ENCODE assay signal across 23 mouse cellular contexts in genomic region chr9:110315904-110316303, GRCm38 (mm10). TPM values are rescaled to one million over a fixed set of nuclear protein-coding genes. Genes with fewer than 3 reads are reported as not detected.
DNase-seq lines count a peak whose midpoint lies in the region; ATAC-seq and TF ChIP-seq lines count a peak whose summit lies in the region.
"Had no signal": no experiment of that assay in that cellular context is flagged by ENCODE, and none has a peak within 500 bp of the region (broad histone marks: within the 10 kb centered on the region; RNA-seq: fewer than 3 reads in every experiment).

No protein-coding gene starts in this region.

- TF ChIP-seq EP300 in stomach, postnatal 0 days (optimal IDR thresholded peaks at IDR 0.05) = no peak

- peak; percentile 70 for DNase-seq in heart, adult 11 months
- DNase-seq in midbrain, embryonic 11.5 days (ENCODE audit: low spot score, missing footprints) = peak; percentile 67
- no peak for DNase-seq in midbrain, embryonic 10.5 days (ENCODE audit: low spot score)
- DNase-seq in stomach, postnatal 0 days (ENCODE audit: low spot score) = peak; percentile 53
- no peak for DNase-seq in right cerebral cortex, adult 2 months (ENCODE audit: low spot score in 2 of 2)
- DNase-seq: adrenal gland, adult 8-10 months; adrenal gland, postnatal 36 days; cerebellum, adult 18-20 months; cerebellum, adult 9-10 months; cerebellum, postnatal 14 days; forebrain, postnatal 0 days; gastrocnemius, adult 2 months; gastrocnemius, postnatal 14 days; heart, adult 18-20 months; heart, postnatal 14 days; heart, postnatal 4 days had no signal

- H3K27ac ChIP-seq in heart, embryonic 12.5 days (ENCODE audit: poor library complexity, severe bottlenecking) = no peak overlapping the region
- no peak overlapping the region for H3K27ac ChIP-seq in midbrain, embryonic 11.5 days (ENCODE audit: low read depth, low read length)
- H3K27ac ChIP-seq in midbrain, embryonic 10.5 days (replicated peaks) = no peak overlapping the region
- peak overlapping the region; percentile 25; the same call in 1 of the 2 replicates for H3K27ac ChIP-seq in stomach, postnatal 0 days (replicated peaks)
- H3K27ac ChIP-seq: gastrocnemius, adult 2 months; heart, embryonic 13.5 days; hindbrain, embryonic 14.5 days; hindbrain, postnatal 0 days had no signal

- H3K4me3 ChIP-seq in heart, embryonic 12.5 days = no peak overlapping the region
- no peak overlapping the region for H3K4me3 ChIP-seq in midbrain, embryonic 11.5 days (ENCODE audit: low read depth, low read length)
- no peak overlapping the region for H3K4me3 ChIP-seq in midbrain, embryonic 10.5 days
- H3K4me3 ChIP-seq in stomach, postnatal 0 days (ENCODE audit: low read depth, low read length) = no peak overlapping the region
- H3K4me3 ChIP-seq: gastrocnemius, adult 2 months; heart, embryonic 13.5 days had no signal

- no peaks in the 10 kb centered on the region for H3K4me1 ChIP-seq in heart, embryonic 12.5 days (replicated peaks)
- no peaks in the 10 kb centered on the region for H3K4me1 ChIP-seq in midbrain, embryonic 11.5 days (ENCODE audit: control insufficient read depth, insufficient read depth, low read length)
- H3K4me1 ChIP-seq in midbrain, embryonic 10.5 days = no peaks in the 10 kb centered on the region
- H3K4me1 ChIP-seq in stomach, postnatal 0 days (replicated peaks; ENCODE audit: control insufficient read depth, insufficient read depth) = no peaks in the 10 kb centered on the region
- H3K4me1 ChIP-seq: heart, embryonic 13.5 days had no signal

- no peak overlapping the region for H3K9ac ChIP-seq in heart, embryonic 12.5 days
- no peak overlapping the region for H3K9ac ChIP-seq in midbrain, embryonic 11.5 days (ENCODE audit: low read length)
- H3K9ac ChIP-seq in stomach, postnatal 0 days (ENCODE audit: low read length) = no peak overlapping the region
- H3K9ac ChIP-seq: forebrain, postnatal 0 days; heart, embryonic 13.5 days; hindbrain, embryonic 14.5 days had no signal

- no peaks in the 10 kb centered on the region for H3K9me3 ChIP-seq in heart, embryonic 12.5 days (replicated peaks)
- no peaks in the 10 kb centered on the region for H3K9me3 ChIP-seq in midbrain, embryonic 11.5 days (ENCODE audit: control insufficient read depth, low read length)
- no peaks in the 10 kb centered on the region for H3K9me3 ChIP-seq in midbrain, embryonic 10.5 days (replicated peaks)
- no peaks in the 10 kb centered on the region for H3K9me3 ChIP-seq in stomach, postnatal 0 days (ENCODE audit: control insufficient read depth, low read length)
- H3K9me3 ChIP-seq: G1E; heart, embryonic 13.5 days had no signal

- WGBS in heart, embryonic 12.5 days = 91% methylated on average over 8 of the region's 8 CpGs
- 97% methylated on average over 8 of the region's 8 CpGs for WGBS in midbrain, embryonic 11.5 days
- WGBS in midbrain, embryonic 10.5 days = 95% methylated on average over 8 of the region's 8 CpGs
- 80% methylated on average over 8 of the region's 8 CpGs for WGBS in stomach, postnatal 0 days

- H3K36me3 ChIP-seq in heart, embryonic 12.5 days = peaks cover 70% of the 10 kb centered on the region
- H3K36me3 ChIP-seq in midbrain, embryonic 11.5 days (ENCODE audit: control insufficient read depth, insufficient read depth, low read length) = peaks cover 17% of the 10 kb centered on the region
- peaks cover 95% of the 10 kb centered on the region for H3K36me3 ChIP-seq in midbrain, embryonic 10.5 days
- H3K36me3 ChIP-seq in stomach, postnatal 0 days (ENCODE audit: control insufficient read depth, insufficient read depth, low read length) = peaks cover 3% of the 10 kb centered on the region; the same call in 1 of the 2 replicates

- H3K4me2 ChIP-seq in heart, embryonic 12.5 days = no peak overlapping the region
- no peak overlapping the region for H3K4me2 ChIP-seq in midbrain, embryonic 11.5 days
- H3K4me2 ChIP-seq in stomach, postnatal 0 days (replicated peaks; ENCODE audit: low read depth) = no peak overlapping the region
- H3K4me2 ChIP-seq: heart, embryonic 13.5 days; hindbrain, embryonic 14.5 days had no signal

- no peaks in the 10 kb centered on the region for H3K27me3 ChIP-seq in heart, embryonic 12.5 days (replicated peaks)
- no peaks in the 10 kb centered on the region for H3K27me3 ChIP-seq in midbrain, embryonic 11.5 days (ENCODE audit: control insufficient read depth, insufficient read depth, low read length)
- no peaks in the 10 kb centered on the region for H3K27me3 ChIP-seq in midbrain, embryonic 10.5 days (ENCODE audit: low read depth, poor library complexity, severe bottlenecking)
- H3K27me3 ChIP-seq in stomach, postnatal 0 days (ENCODE audit: control insufficient read depth, insufficient read depth, low read length) = no peaks in the 10 kb centered on the region
- H3K27me3 ChIP-seq: heart, embryonic 13.5 days had no signal

- TF ChIP-seq CTCF in stomach, postnatal 0 days (IDR thresholded peaks at IDR 0.05; ENCODE audit: low read depth) = no peak

- ATAC-seq in heart, embryonic 12.5 days (ENCODE audit: insufficient number of reproducible peaks, low FRiP score) = no peak
- ATAC-seq in midbrain, embryonic 11.5 days (ENCODE audit: low FRiP score) = no peak
- peak; percentile 92 for ATAC-seq in stomach, postnatal 0 days (ENCODE audit: low FRiP score, low TSS enrichment)
- ATAC-seq: forebrain, embryonic 14.5 days; forebrain, postnatal 0 days; hindbrain, postnatal 0 days; inflammation-experienced regulatory T-cells, adult 6 months had no signal

RNA-seq across cellular contexts. Expression of gene Elp6, which starts 10.9 kb away (rescaled TPM):
- polyA plus RNA-seq in heart, embryonic 12.5 days (2016; fragmentation: Nextera tagmentation; extraction: Ambion mirVana) = 13.8 and 15.3 TPM in 2 replicates
- polyA plus RNA-seq in midbrain, embryonic 11.5 days (2014; fragmentation: Nextera tagmentation; extraction: Ambion mirVana) = 32.8 and 40.2 TPM in 2 replicates
- 45.1 and 45.6 TPM in 2 replicates for polyA plus RNA-seq in midbrain, embryonic 10.5 days (2016; fragmentation: Nextera tagmentation; extraction: Ambion mirVana)
- polyA plus RNA-seq in stomach, postnatal 0 days (2015; fragmentation: Nextera tagmentation; extraction: Ambion mirVana) = 10.1 and 11.6 TPM in 2 replicates

RNA-seq across cellular contexts. Expression of gene Scap, which starts 17.2 kb away (rescaled TPM):
- polyA plus RNA-seq in heart, embryonic 12.5 days (2016; fragmentation: Nextera tagmentation; extraction: Ambion mirVana) = 22.2 and 23.9 TPM in 2 replicates
- 19.2 and 24.9 TPM in 2 replicates for polyA plus RNA-seq in midbrain, embryonic 11.5 days (2014; fragmentation: Nextera tagmentation; extraction: Ambion mirVana)
- polyA plus RNA-seq in midbrain, embryonic 10.5 days (2016; fragmentation: Nextera tagmentation; extraction: Ambion mirVana) = 38.7 and 40.3 TPM in 2 replicates
- 31.6 and 32.9 TPM in 2 replicates for polyA plus RNA-seq in stomach, postnatal 0 days (2015; fragmentation: Nextera tagmentation; extraction: Ambion mirVana)

Comparison
In these comparisons a context has a peak if more than half of its experiments do, and no peak if none do; other contexts are left out.
1. DNase-seq: peak in heart, adult 11 months (single experiment), midbrain, embryonic 11.5 days (single experiment) and stomach, postnatal 0 days (single experiment); none in midbrain, embryonic 10.5 days (single experiment) and right cerebral cortex, adult 2 months (0 of 2).